Mouse (Mus musculus) lung, postnatal 14 days (tissue): ENCODE data around the gene Lzts3.

Experiments used
- DNase-seq: peaks from one replicate; pipeline ENCODE4 v3.0.0; 2021

The Lzts3 gene

DNA sequence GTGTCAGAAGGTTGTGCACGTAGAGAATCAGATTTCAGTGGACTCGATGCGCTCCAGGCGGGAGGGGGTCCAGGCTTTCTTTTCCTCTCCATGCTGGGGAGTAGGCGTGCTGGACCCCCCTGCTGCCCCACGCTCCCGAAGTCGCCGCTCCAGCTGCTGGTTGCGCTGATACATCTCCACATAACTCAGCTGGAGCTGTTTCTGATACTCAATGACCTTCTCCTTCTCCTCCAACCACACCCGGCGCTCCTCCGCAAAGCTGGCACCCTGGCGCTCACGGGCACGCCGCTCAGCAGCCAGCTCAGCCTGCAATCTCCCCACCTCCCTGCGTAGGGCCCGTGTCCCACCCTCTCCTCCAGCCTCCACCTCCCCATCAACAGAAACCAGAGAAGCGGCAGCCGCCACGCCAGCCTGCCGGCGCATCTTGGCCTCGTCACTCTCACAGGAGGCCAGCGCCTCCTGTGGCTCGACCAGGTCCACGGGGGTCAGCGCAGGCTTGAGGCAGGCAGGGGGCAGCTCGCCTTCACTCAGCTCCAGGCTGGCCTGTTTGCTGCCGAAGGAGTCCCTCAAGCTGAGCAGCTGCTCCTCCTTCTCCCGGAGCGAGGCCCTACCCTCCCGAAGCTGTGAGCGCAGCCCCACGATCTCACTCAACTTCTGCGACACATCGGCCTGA lies 7.7 kb downstream of the Lzts3 start:
- peak; percentile 22 for DNase-seq

GRCm38 (mm10) chr2:130634006-130634738 lies 8.4 kb downstream of the Lzts3 start:
- DNase-seq = no peak

- DNase-seq = no peak
Observed at GRCm38 (mm10) chr2:130632887-130633675, 9.5 kb downstream of the Lzts3 start.

GRCm38 (mm10) chr2:130632416-130632815 lies 10.2 kb downstream of the Lzts3 start:
- no peak for DNase-seq

GRCm38 (mm10) chr2:130629839-130630203 lies 12.8 kb downstream of the Lzts3 start, which contains the start of the genes Fastkd5 and Ubox5:
Fastkd5 (minus strand) TSS chr2:130630027.
Ubox5 (minus strand) TSS chr2:130630038.
- DNase-seq = peak; percentile 94

- no peak for DNase-seq
Observed at GRCm38 (mm10) chr2:130629080-130629838, 13.3 kb downstream of the Lzts3 start.

GRCm38 (mm10) chr2:130628424-130628823 lies 14.2 kb downstream of the Lzts3 start:
- no peak for DNase-seq

DNA sequence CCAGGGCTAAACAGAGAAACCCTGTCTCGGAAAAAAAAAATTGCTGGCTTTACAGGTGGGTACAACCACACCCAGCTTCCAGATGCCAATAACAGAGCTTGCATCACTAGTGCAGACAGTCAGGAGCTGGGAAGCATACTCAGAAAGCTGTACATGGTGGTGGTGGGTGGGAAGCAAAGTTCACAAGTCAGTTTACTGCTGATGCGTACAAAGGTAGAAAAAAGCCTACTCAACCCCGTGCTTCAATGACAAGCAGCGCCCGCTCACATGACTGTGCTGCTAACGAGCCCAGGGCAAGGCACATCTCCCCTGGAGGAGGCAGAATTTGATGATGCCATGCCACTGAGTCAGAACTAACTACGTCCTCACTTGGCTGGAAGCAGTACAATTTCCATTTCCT lies 23.6 kb downstream of the Lzts3 start:
- no peak for DNase-seq

- peak; percentile 23 for DNase-seq
Observed at GRCm38 (mm10) chr2:130613091-130613490, 29.5 kb downstream of the Lzts3 start.

DNA sequence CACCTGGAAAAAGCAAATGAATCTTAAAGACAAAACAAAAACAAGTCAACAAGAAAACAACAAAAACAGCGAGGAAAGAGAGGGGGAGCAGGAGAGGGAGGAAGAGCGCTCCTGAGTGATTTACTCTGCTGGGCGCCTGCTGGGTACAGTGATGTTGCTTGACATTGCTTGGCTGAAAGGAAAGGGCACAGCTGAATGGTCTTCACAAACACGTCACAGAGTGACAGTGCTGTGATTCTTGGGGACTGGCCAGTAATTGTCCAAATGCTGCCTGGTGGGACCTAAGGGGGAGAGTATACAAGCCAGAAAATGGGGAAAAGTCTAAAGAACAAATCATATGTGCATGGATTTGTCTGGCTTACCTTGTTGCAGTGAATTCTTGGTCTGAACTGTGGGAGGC lies 40.4 kb downstream of the Lzts3 start:
- DNase-seq = peak; percentile 38

- DNase-seq = no peak
Observed at GRCm38 (mm10) chr2:130598399-130598798, 44.2 kb downstream of the Lzts3 start.

DNA sequence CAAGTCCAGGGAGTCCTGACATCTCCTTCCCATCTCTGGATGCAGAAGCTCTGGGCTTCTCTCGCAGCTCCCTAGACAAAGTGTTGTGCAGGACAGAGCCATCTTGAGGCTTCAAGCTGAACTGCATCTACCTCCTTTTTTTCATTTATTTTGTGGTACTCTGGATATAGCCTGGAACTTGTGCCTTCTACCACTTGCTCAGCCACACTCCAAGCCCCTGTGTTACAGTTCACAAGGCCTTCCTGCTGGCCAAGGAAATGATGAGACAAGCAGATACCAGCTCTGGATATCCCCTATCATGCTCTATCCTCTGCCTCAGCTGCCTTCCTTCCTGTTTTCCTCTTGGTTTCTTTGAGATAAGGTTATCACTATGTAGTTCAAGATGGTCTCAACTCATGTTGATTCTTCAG lies 45.0 kb downstream of the Lzts3 start:
- peak; percentile 24 for DNase-seq

DNA sequence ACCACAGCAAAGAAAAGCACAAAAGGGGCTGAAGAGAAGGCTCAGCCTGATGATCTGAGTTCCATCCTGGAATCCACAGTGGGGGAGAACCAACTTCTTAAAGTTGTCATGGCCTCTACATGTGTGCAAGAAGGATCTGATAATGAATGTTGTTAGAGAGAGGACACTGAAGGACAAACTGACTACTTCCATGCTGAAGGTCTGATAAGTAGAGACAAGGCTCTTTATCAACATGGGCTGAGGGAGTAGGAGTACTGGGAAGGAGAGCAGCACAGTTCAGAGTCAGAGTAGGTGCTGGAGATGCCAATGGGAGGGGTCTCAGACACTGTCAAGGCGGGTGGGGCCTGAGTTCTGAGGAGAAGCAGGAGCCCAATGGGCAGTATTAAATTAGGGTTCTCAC lies 47.0 kb downstream of the Lzts3 start:
- DNase-seq = no peak

GRCm38 (mm10) chr2:130591016-130591415 lies 51.6 kb downstream of the Lzts3 start:
- no peak for DNase-seq

DNA sequence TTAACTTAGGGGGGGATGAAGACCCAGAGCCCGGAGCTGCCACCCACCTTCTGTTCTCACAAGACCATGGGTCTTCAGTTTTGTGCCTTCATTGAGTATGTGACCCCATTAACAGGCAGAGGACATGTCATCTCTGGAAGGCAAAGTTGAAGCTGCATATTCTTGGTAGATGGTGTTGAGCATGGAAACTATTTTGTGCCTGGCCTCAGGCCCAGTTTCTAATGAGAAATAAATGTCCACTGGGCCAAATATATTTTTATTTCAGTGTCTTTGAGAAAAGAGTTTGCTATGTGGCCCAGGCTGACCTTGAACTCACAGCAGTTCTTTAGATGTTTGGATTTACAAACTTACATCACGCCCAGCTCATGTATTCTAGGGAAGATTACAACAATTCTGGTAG lies 52.8 kb downstream of the Lzts3 start:
- DNase-seq = no peak

- no peak for DNase-seq
Observed at GRCm38 (mm10) chr2:130589157-130589556, 53.4 kb downstream of the Lzts3 start.

GRCm38 (mm10) chr2:130588373-130588772 lies 54.2 kb downstream of the Lzts3 start:
- DNase-seq = no peak

DNA sequence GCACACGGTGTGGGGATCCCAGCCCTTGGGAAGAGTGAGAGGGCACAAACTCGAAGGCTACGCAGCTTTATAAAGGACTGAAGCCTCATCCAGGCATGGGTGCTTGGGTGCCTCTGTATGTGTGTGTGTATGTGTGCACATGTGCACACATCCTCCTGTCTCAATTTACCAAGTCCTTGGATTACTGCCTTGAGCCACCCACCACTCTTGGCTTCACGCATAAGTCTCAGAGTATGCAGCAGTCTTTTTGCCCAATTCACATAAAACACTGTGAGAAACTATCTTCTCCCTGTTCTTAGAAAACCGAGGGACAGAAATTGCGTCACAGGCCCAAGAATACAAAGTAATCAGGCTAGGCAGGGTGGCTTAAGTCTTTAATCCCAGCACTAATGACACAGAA lies 56.6 kb downstream of the Lzts3 start:
- no peak for DNase-seq

DNA sequence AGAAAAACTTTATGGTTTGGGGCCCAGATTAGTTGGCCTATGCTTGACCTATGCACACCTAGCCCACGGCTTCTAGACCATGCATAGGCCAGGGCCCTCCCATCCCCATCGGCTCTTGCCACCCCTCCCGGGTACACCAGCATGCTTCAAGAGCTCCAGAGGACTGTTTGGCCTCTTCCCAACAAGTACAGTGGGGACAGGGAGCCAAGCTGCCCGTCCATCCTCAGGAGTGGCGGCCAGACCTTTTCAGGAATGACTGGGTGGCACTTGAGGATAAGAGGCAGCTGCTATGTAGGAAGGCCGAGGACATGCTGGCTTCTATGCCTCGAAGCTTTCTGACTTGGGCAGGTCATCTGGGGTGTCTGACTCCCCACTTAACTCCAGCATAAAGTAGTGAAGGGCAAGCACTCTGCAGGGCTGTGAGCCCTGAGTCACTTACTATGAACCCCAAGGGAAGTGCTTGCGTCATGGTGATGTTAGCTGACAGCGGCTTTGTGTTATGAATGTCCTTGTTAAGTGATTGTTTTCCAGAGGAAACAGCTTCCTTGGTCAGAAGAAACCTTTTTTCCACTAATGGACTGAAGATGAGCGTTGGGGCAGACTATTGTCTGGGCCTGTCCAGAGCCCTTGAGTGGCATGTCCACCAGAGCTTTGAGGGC lies 58.6 kb downstream of the Lzts3 start:
- DNase-seq = peak; percentile 44
